Mouse (Mus musculus) layer of hippocampus, adult 18-20 months (tissue): Measurements from ENCODE around the gene Tm4sf1. TPM values are rescaled to one million over a fixed set of nuclear protein-coding genes. Genes with fewer than 3 reads are reported as not detected.

Source experiments
- DNase-seq, 2 experiments: peaks; one replicate each; pipeline ENCODE4 v3.0.0; 2022; ENCODE audit warnings: low spot score in 2 of 2
- long read RNA-seq: library from polyadenylated mRNA; stranded (forward); transcript quantifications from one replicate; pipeline ENCODE4 v2.0.0, GENCODE M21; 2021
- total RNA-seq, 2 experiments: library from RNA; stranded (reverse); gene quantifications; 2 replicates each; pipeline ENCODE4 v1.2.3; 2021

Gene Tm4sf1
- total RNA-seq: 10 to 100 TPM; 14.3 to 14.8 TPM
- long read RNA-seq, partial matches to known transcripts: 0 of 3 reads
- long read RNA-seq, other reads (novel, unspliced or antisense): 0 of 3 reads

DNA sequence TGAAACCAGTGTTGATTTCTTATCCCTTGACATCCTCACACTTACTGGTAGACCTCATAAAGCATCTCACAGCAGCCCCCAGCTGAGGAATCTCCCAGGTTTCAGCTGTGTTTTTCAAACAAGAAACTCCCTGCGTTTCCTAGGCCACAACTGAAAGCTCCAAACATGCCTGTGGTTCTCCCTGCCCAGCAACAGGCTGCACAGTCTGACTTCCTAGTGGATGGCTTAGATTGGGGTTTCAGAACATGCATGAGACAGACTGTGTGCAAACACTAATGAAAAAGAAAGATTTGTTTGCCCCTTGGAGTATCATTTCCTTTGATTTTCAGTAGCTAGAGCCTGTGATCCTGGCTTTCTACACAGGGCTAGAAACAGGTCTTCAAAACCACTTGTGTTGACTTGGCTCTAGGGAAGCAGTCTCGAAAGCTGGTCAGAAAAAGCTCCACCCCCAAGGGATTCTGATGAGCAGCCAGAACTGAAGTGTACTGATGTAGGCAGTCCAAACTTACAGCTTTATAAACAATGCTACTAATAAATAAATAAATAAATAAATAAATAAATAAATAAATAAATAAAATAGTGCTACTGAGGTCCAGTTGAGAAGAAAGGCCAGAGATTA, at the start of gene Tm4sf1:
Tm4sf1 (minus strand) TSS at position 68 of the 619 bp plus-strand sequence.
- DNase-seq: no peak

DNA sequence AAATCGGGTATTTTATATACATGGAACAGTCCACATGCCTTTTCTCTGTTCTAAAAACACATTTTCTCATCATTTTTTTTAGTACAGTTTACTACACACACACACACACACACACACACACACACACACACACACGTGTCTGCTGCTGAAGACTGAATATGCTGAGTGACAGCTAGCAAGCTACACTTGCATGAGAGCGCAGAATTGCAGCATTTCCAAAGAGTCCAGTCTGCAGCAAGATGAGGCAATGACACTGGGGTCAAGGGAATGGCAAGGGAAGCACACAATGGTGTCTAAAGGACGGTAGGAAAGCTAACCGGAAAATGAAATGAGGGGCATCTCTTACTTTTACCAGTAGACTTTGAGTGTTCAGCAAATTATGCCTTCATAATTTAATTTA, 43.0 kb upstream of the Tm4sf1 start:
- DNase-seq: no peak

DNA sequence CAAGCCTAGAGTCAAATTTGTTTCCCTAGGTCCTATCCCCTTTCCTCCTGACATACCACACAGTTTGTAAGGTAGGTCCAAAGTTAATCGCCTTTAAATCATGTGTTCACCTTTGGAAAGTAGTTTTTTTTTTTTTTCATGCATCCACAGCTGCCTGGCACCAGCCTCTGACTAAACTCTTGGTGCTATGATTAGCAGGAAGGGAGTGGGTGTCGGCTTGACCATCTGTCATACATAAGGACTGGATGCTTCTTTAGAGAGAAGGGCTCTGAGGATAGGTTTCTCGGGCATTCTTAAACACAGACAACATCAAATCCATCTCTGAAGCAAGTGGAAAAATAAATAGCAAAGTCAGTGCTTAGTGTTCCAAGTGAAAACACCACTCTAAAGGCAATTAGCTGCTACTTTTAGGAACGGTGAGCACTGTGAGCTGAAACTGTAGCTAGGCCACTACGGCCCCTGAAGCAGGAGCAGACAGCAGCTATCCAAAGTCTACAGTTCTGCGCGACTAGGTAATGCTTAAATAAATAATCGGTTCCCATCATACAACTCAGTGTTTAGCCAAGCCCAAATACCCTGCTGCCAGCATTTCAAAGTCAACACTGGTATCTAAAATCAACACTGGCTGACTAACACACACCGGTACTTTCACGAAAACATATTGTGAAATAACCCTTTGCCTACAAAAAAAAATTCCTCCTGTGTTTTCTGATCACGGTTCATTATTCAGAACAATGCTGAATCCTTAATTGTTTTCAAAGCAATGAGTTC, 42.2 kb upstream of the Tm4sf1 start:
- DNase-seq: peak; percentile 2 to 33

DNA sequence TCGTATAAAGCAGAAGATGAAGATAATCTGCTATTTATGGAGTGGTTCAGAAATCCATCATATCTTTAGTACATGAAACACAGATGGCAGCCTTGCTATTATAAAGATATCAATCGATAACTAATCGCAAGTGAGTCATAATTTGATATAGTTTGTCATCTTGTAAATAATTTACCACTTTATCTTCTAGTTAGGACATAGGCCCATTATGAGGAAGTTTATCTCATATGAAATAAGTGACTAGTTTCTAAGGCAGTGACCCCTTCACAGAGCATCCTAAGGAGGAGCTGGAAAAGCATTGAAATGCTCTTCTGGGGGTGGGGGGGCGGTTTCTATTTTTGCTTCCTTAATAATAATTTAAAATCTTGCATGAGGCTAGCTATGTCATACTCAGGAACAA, 41.2 kb upstream of the Tm4sf1 start:
- DNase-seq: no peak

DNA sequence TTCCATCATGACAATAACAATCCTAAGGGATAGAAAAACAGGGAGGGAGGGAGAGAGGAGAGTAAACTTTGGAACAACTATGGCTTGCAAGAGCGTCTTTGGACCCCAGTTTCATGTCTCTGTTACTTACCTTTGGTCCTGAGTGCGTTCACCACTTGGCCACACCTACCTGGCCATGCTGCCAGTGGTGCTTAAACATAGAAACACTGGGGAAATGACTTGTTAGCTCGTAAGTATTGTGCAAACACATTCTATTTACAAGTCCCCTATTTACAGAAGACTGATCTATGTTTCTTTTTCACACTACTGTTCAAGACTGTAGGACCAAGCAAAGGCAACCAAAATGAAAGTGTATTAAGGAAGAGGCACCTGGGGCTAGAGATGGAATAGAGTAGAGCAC, 39.5 kb upstream of the Tm4sf1 start:
- no peak for DNase-seq

DNA sequence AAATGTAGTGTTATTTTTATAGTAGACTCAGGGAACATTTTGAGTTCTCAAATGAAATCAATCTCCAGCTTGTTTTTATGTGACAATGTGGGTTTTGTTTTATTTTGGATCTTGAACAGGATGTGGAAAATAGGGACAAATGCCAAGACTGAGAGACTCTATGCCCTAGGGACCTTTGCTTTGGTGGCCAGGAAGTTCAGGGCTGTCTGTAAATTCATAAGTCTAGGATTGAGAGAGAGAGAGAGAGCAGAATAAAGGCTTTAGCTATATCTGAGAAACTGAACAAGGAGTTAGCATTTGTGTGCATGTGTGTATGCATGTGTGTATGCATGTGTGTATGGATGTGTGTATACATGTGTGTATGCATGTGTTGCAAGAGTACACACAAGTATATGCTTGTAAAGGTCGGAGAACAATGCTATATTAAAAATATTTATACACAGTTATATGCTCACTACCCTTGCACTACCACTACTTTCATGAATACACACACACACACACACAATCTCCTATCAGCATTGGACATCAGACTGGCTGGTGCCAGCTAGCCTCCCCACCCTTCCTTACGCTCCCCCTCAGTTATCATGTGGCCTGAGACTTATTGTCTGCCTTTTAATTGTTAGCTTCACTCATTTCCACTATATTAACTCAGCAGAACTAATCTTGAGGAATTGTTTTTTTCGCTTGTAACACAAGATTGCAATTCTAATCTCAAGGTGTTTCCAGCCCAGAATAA, 33.5 kb upstream of the Tm4sf1 start:
- no peak for DNase-seq

DNA sequence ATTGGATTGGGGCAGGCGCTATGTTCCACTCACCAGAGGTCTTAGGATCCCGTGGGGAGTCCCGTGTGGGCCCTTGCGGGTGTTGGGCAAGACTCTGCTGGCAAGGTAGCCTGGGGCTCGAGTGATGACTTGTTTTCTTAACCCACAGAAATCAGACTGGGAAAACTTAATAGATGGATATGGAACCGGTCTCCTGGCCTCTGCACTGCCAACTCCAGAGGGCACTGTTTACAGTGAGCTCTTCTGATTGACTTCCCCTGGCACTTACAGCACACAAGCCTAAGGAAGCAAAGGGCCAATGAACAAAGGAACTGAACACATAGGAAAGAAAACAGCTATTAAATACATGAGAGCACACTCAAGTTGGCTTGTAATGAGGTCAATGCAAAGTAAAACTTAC, 26.2 kb upstream of the Tm4sf1 start:
- DNase-seq: no peak

DNA sequence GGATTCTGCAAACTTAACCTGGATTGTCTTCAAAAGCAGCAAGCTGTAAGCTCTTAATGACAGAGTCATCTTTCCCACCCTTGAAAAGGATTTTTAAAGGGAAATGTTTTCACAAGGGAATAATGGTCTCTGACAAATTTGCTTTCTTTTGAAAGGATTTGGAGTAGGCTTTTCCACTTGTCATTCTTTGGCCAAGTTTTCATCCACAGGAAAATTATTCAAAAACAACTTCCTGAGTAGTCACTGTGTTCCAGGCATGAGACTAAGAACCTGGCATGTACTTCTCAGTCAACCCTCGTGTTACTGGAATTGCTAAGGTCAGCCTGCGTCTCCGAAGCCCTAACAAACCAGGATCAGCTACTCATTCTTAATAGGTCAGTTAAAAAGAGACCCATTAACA, 5.3 kb upstream of the Tm4sf1 start:
- DNase-seq: no peak

DNA sequence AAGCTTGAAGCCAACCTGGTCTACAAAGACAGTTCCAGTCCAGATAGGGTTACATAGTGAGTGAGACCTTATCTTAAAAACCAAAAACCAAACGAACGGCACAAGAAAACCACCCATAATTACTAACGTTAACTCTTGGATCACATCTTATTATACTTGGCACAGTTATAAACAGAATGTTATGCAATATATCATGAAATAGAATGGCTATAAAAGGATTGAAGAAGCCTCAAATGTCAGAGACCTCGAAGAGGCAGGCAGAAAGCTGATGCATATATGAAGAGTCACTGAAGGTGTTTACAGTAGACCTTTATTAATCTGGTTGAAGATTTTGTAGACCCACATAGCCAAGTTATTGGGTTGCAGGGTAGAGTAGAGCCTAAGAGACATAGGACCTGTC, 3.8 kb upstream of the Tm4sf1 start:
- no peak for DNase-seq

DNA sequence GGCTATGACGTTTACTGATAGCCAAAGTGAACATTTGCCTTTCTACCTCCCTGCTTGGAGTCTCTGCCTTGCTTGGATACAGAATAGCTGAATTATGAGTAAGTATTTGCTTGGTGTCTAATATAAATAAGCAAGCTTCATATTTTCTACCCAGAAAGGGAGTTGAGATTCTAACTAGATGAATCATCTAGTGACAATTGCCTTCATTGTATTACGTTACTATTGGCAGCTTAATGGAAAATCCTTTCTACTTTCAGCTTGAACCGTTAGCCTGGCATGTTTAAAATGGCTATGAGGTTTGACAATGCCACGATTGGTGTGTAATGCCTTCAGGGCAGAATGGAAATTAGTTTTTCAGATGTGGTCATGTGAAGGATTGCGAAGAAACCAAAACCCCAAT, 2.7 kb upstream of the Tm4sf1 start:
- no peak for DNase-seq

DNA sequence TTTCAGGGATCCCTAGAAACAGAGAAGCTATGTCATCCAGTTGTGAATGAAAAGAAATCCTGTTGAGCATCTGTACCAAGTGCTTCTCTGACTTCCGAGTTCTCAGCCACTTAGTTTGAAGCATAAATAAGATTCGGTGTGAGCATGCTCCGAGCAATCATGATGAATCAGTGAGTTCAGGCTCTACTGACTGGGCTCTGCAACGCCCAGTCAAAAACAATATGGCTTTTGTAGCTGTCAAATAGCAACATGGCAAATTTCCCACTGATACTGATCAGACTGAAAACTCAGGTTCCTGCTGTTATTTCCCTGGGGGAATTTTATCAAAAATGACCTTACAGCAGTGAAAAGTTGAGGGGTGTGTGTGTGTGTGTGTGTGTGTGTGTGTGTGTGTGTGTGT, 2.3 kb upstream of the Tm4sf1 start:
- peak in 1 of 2 experiments; percentile 2 for DNase-seq

DNA sequence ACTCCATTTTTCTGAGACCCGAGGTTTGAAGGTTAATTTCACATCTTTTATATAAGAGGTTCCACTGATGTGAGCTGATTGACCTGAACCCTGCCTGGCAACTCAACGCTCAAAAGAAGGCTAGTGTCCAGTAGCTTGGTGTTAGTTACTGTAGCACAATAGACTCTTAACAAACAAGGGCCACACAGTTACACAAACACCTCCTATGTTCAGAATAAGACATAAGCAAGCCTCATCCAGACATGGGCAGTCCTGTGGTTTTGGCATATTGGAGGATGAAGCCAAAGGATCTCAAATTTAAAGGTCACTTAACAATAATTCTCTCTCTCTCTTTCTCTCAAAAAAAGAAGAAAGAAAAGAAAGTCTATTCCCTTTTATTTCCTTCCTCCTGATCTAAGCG, 1.7 kb upstream of the Tm4sf1 start:
- DNase-seq: no peak

DNA sequence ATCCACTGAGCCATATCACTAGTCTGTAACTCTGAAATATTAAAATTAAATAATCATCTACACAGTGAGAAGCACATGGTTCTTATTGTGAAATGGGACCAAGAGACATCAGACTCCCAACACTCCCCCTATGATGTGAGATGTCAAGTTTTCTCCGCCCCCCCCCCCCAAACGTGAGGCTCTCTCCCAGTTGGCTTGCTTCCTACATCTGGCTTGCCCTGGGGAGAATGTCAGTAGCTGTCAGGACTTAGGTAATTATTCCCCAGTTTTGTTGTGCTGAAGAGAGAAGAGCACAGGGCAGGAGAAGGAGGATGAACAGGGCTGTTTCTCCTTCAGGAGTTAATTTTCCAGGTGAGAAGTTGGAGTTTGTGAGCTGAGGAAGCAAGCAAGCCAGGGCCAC, 1.1 kb upstream of the Tm4sf1 start:
- no peak for DNase-seq

DNA sequence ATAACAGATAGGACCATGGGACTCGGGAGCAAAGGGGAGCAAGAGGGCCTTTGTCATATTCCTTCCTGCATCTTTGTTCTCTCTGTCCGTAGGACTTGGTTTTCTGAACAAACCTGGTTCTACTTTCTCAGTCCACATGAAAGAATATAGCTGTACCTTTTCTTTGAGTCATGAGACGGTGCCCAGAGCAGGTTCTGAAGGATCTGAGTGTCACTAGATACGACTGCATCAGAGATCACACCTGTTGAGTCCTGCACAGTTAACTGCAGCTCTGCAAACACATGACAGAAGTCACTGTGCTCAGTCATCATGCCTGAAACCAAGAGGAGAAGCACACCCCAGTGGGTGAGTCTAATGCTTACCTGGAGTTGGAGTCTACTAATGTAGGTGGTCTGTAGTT, 422 bp downstream of the Tm4sf1 start:
- no peak for DNase-seq

DNA sequence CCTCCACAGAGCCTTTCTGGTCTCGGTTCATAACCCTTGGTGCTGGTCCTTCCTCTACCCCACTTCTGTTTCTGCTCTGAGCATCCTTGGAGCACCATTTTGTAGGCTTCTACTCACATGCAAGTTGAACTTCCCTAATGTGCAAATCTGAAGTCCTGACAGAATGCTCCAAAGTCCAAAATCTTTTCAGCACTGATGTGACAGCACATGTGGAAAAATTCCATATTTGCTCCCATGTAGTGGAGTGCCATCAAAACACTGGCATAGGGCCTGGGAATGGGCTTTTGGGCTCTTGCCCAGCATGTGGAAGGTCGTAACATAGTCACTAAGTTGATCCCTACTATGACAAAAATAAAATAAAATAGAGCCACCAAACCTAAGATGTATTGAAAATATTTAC, 3.8 kb downstream of the Tm4sf1 start:
- DNase-seq: no peak

DNA sequence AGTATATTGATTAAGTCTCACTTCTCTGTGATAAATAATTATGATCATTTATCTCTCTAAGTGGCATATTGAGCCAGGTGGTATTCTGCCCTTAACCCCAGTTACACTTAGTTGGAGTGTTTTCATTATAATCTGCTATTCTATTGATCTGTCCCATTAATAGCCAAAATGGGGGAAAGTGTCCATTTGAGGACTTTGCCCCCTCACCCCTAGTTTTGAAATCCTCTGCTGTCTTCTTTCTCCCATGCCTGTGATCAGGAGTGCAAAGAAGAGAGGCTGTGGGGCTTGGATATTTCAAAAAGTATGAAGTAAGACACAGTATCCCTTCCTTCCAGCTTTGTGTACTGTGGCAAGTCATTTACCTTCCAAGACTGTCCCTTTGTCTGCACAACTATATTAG, 5.2 kb downstream of the Tm4sf1 start:
- no peak for DNase-seq

DNA sequence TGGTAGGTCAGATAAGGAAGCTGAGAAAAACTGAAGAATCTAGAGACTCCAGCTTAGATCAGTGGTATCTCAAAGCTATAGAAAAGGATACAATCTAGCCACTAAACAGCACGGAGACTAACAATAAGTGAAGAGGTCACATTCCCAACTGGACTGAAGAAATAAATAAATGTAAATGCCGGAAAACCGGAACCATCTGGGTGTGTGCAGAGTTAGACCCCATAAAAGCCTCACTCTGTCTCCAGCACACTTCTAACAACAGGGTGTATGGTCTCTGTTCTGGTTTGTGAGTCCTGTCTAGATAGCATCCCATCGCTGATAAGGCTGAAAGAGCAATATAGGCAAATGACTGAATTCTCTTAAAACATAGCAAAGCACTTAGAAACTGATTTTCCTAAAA, 6.2 kb downstream of the Tm4sf1 start:
- no peak for DNase-seq

DNA sequence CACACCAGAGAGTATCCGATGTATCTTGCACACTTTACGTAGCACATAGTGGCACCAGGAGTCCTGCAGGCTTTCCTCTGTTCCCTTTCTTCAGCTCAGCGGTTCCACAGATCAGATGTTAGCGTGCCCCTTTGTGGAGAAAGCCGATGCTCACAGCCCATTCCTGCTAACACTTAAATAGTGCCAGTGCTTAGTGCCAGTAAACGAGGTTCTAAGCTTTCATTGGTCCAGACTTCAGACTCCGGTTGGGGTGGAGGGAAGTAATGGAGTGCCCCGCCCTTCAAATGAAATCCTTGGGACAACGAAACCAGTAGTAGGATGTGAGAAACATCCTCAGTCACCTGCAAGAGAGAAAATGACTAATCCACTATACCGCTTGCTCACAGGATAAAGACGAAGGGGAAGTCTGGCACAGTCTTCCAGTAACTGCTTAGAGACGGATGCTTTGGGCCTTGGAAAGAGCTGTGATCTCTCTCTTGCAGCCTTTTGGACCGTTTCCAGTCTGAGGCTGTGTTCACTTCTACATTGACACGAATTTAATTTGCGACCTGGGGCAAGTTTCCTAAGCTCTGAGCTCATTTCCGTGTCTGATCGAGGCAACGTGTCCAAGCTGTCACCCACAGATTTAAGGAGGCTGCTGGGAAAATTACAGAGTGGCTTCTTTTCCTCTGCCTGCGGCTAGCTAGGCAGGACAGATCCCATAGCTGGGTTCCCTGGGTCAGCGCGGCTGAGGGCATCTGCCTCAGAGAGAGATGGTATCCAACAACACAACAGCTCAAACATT, 6.9 kb downstream of the Tm4sf1 start:
- DNase-seq: peak; percentile 2 to 16

DNA sequence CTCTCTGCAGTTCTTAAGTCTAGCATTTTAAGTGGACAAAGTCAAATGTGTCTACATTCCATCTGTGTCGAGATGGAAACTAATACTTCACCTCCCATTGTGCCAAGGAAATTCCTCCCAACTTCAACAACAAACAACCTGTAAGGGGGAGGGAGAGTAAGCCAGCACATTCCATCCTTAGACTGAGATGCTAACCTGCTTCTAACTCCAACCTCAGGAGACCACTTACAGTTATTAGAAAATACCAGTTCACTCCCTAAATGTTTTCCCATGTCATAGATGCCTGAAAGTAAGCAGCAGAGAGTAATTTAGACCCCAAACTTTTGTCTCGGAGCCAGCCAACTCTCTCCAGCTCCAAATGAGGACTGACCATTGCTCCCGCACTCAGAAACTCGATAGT, 7.9 kb downstream of the Tm4sf1 start:
- no peak for DNase-seq

DNA sequence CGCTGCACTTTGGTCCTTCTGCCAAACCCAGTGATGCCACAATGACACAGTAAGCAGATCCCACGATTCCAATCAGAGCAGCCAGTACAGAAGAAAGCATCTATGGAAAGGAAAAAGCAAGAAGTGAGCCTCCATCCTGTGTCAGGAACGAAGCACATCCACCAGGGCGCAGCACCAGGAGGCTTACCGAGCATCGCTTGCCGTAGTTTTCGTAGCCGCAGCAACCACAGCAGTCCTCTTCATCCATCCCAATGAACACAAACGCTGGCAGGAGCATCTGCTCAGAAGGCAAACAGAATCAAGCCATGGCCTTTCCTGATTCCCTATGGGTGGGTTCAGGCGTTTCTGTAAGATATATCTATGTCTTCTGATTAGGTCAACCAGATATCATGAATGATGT, 9.0 kb downstream of the Tm4sf1 start:
- DNase-seq: no peak

DNA sequence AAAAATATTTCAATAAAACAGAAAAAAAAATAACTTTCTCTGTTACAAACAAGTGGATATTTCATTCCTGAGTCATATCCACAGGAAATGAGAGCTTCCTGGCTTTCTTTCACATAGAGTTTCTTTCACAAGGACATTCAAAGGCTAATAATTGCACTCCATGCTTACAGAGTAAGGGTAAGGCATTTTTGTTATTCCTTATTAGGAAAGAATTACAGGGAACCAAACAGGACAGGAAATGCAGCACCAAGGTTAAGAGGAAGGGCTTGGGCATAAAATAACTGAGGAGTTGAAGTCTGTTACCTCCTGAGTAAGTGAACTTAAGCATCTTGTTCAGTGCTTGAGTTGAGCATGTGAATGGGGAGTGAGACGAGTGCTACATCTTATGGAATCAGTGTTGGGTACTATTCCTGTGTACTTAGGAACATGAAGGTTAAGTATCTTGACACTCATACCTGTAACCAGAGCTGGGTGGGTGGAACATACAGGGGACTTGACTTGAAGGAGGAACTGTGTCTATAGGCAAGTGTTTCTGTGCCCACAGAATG, 12.8 kb downstream of the Tm4sf1 start:
- DNase-seq: no peak
